Mouse (Mus musculus) spleen, adult 2 months (tissue): Measurements from ENCODE around the gene Imp4.

Source experiments
- CTCF ChIP-seq: fragments of 200-500 bp; IDR thresholded peaks from 2 replicates; pipeline ENCODE4 v1.5.1; 2011; ENCODE audit warnings: mild to moderate bottlenecking, inconsistent platforms; ENCODE audit not compliant: insufficient read depth, insufficient read length, insufficient replicate concordance; ENCODE audit errors: extremely low read depth
- POLR2A ChIP-seq: fragments of 200-500 bp; IDR thresholded peaks from 2 replicates; pipeline ENCODE4 v1.6.1; 2011; ENCODE audit warnings: low read depth, low read length, inconsistent platforms

DNA sequence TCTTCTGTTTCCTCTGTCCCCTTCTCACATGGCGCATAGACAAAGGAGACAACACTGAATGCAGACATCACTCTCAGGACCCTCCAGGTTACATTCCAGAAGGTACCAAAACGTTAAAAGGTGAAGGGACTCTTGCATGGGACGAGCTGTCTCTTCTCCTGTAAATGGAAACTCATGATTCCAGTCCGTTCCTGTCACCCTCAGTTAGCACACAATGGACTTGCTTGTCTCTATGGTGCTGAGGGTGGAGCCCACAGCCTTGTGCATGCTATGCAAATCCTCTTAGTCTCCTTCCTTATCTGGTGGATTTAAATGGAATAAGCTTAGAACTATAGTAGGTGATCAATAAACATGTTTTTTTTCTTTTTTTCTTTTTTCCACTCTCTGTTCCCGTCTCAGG, 30.1 kb downstream of the Imp4 start:
- no peak for TF ChIP-seq POLR2A
- TF ChIP-seq CTCF: no peak
